Mouse (Mus musculus) liver, postnatal 0 days (tissue): Measurements from ENCODE around the gene Ces2c. TPM values are rescaled to one million over a fixed set of nuclear protein-coding genes. Genes with fewer than 3 reads are reported as not detected.
A peak's percentile ranks its signal among the peaks of the same experiment; 100 is the strongest.

Source experiments
- ATAC-seq: fragments of 200-750 bp; cut with Nextera tagmentation; 2 replicates; pipeline ENCODE4 v1.8.0; 2017; ENCODE audit warnings: mild to moderate bottlenecking, moderate library complexity
- DNase-seq: peaks from one replicate; pipeline ENCODE4 v3.0.0-alpha.2; 2016
- H3K27ac ChIP-seq: fragments of 300-500 bp; sonication (generic); 2 replicates; pipeline ENCODE4 v1.5.1; 2014; ENCODE audit warnings: antibody characterized with exemption, moderate library complexity, mild to moderate bottlenecking, low read depth
- H3K27me3 ChIP-seq: fragments of 300-500 bp; sonication (generic); 2 replicates; pipeline ENCODE4 v1.6.1; 2014; ENCODE audit warnings: low read length, control low read depth, mixed read lengths; ENCODE audit not compliant: insufficient read depth
- H3K36me3 ChIP-seq: fragments of 300-500 bp; sonication (generic); replicated peaks from 2 replicates; pipeline ENCODE4 v1.6.1; 2014; ENCODE audit warnings: mild to moderate bottlenecking, control low read depth, low read length, moderate library complexity, mixed read lengths; ENCODE audit not compliant: insufficient read depth
- H3K4me1 ChIP-seq: fragments of 300-500 bp; sonication (generic); 2 replicates; pipeline ENCODE4 v1.6.1; 2014; ENCODE audit warnings: antibody characterized with exemption, mild to moderate bottlenecking, control low read depth; ENCODE audit not compliant: insufficient read depth
- H3K4me2 ChIP-seq: fragments of 300-500 bp; sonication (generic); 2 replicates; pipeline ENCODE4 v1.6.1; 2014; ENCODE audit warnings: low read depth, mild to moderate bottlenecking, low read length, moderate library complexity, mixed read lengths
- H3K4me3 ChIP-seq: fragments of 300-500 bp; sonication (generic); 2 replicates; pipeline ENCODE4 v1.5.1; 2014; ENCODE audit warnings: low read depth, low read length
- H3K9ac ChIP-seq: fragments of 300-500 bp; sonication (generic); replicated peaks from 2 replicates; pipeline ENCODE4 v1.6.1; 2014; ENCODE audit warnings: mild to moderate bottlenecking, moderate library complexity
- H3K9me3 ChIP-seq: fragments of 300-500 bp; sonication (generic); 2 replicates; pipeline ENCODE4 v1.6.1; 2016; ENCODE audit warnings: mild to moderate bottlenecking, control low read depth, low read length, mixed read lengths
- CTCF ChIP-seq: sonication (generic); IDR thresholded peaks from 2 replicates; pipeline ENCODE4 v1.5.1; 2016; ENCODE audit warnings: antibody characterized with exemption, low read depth
- EP300 ChIP-seq: IDR thresholded peaks from 2 replicates; pipeline ENCODE4 v1.6.1; 2016; ENCODE audit warnings: antibody characterized with exemption, low read depth, mild to moderate bottlenecking
- WGBS: fragments of 180-500 bp; shearing (Covaris S2); extraction: QIAGEN DNeasy Blood & Tissue Kit; methylation state at CpG from one replicate; pipeline ENCODE4 v1.1.7; 2014; ENCODE audit not compliant: insufficient replicate concordance; 5-methylcytosine and 5-hydroxymethylcytosine counted together
- polyA plus RNA-seq: library from polyadenylated mRNA; unstranded; fragments of >200 nt; fragmentation: Nextera tagmentation; extraction: Ambion mirVana; gene quantifications from 2 replicates; pipeline ENCODE4 v1.2.1, GENCODE M21; 2015

The Ces2c gene
- polyA plus RNA-seq, 1 experiment from 2014 or later = 1.9 TPM

DNA sequence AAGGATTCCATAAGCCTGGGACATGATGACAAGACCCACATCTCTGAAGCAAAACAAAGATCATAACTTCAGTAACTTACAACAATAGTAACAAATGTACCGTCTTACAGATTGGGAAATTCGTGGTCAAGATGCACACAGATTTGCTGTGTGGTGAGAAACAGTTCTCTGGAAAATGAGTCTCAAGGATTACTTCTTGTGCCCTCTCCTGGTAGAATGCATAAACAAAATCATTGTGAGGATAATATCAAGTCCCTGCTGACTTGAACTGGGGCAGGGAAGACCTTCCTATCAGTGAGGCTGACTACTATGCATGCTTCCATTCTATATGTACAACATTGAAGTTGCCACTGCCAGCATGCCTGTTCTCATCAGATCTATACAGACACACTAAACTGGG is 54.9 kb downstream of the Ces2c start:
- H3K27me3 ChIP-seq = no peaks in the 10 kb centered on the region
- ATAC-seq (no peak), DNase-seq (no peak)
- no peak overlapping the region for H3K9ac ChIP-seq
- H3K27ac ChIP-seq = no peak overlapping the region
- no peaks in the 10 kb centered on the region for H3K9me3 ChIP-seq
- H3K36me3 ChIP-seq = no peaks in the 10 kb centered on the region
- no peak overlapping the region for H3K4me3 ChIP-seq
- no peaks in the 10 kb centered on the region for H3K4me1 ChIP-seq
- no peak overlapping the region for H3K4me2 ChIP-seq
- TF ChIP-seq CTCF = 0 out of 2 replicates have a peak, but pooled peaks have one; percentile 18
- no peak for TF ChIP-seq EP300
- 60% methylated on average over 2 of the region's 2 CpGs for WGBS

Other genes with a start within 250 kb of the Ces2c start
- gene Cdh16, start 222.7 kb upstream of the Ces2c start, polyA plus RNA-seq = 0.06 and 0.44 TPM in 2 replicates
- 0.49 and 0.63 TPM in 2 replicates for gene Rrad, start 215.7 kb upstream of the Ces2c start, polyA plus RNA-seq
- gene Ciao2b, start 205.1 kb upstream of the Ces2c start, polyA plus RNA-seq = 32.0 and 34.9 TPM in 2 replicates
- gene Ces2a, start 113.1 kb upstream of the Ces2c start, polyA plus RNA-seq = 150 and 159 TPM in 2 replicates
- 0.19 and 0.30 TPM in 2 replicates for gene Ces2b, start 15.5 kb upstream of the Ces2c start, polyA plus RNA-seq
- gene Ces2e, start 79.2 kb downstream of the Ces2c start, polyA plus RNA-seq = 13.5 and 14.6 TPM in 2 replicates
- gene Ces2f, start 100.3 kb downstream of the Ces2c start, polyA plus RNA-seq = not detected in 2 replicates
- 12.0 and 13.1 TPM in 2 replicates for gene Ces2g, start 114.7 kb downstream of the Ces2c start, polyA plus RNA-seq
- gene Ces2h, start 153.8 kb downstream of the Ces2c start, polyA plus RNA-seq = not detected in 2 replicates
- 97.8 and 102 TPM in 2 replicates for gene Ces3a, start 201.5 kb downstream of the Ces2c start, polyA plus RNA-seq
- gene Ces3b, start 236.7 kb downstream of the Ces2c start, polyA plus RNA-seq = 0.11 and 0.21 TPM in 2 replicates